Mouse (Mus musculus): ENCODE data around the gene Atp5j2.
"Not testable (repeated sequence)": the region's sequence is repeated elsewhere in the genome, so short reads cannot be mapped to it uniquely, and the experiment has no call there.

The Atp5j2 gene

GRCm38 (mm10) chr5:145191962-145192361 lies at the start of gene Atp5j2:
Gene Atp5j2, minus strand, starts transcription at chr5:145192062.
- DNase-seq (ENCODE audit: low spot score in 2 of 2): no peak

DNA sequence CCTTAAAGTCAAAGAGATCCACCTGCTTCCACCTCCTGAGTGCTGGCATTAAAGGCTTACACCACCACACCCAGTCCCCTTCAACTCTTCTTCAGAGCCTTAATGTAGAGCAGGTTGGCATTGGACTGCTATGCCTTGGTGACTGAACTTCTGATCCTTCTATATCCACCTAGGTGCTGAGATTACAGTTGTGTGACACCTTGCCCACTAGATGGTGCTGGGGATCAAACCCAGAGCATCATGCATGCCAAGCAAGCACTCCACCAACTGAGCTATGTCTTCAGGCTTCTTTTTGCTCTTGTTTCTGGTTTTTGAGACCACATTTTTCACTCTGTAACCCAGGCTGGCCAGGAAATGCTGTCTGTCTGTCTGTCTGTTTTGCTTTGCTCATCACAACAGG lies 42.8 kb upstream of the Atp5j2 start:
- no peak for DNase-seq (ENCODE audit: low spot score in 2 of 2)

- DNase-seq (ENCODE audit: low spot score in 2 of 2): no peak
Observed at GRCm38 (mm10) chr5:145231893-145232411, 40.1 kb upstream of the Atp5j2 start.

- DNase-seq (ENCODE audit: low spot score in 2 of 2): peak; percentile 98 to 99
Observed at GRCm38 (mm10) chr5:145231367-145231871, 39.6 kb upstream of the Atp5j2 start, which contains the start of gene Zfp655. Gene Zfp655, plus strand, starts transcription at chr5:145231715.

DNA sequence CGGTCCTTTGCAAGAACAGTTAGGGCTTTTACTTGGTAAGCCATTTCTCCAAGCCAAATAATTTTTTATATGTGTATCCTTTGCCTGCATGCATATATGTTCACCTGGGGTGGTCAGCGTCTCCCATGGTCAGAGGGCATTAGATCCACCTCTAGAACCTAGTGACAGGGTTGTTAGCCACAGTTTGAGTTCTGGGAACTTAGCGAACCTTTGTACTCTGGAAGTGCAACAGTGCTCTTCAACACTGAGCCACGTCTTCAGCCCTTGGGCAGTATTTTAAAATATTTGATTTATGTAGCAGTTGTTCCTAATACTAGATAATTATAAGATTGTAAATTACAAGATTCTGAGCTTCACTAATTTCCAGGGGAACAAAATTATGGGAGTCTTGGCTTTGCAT lies 38.8 kb upstream of the Atp5j2 start:
- no peak for DNase-seq (ENCODE audit: low spot score in 2 of 2)

DNA sequence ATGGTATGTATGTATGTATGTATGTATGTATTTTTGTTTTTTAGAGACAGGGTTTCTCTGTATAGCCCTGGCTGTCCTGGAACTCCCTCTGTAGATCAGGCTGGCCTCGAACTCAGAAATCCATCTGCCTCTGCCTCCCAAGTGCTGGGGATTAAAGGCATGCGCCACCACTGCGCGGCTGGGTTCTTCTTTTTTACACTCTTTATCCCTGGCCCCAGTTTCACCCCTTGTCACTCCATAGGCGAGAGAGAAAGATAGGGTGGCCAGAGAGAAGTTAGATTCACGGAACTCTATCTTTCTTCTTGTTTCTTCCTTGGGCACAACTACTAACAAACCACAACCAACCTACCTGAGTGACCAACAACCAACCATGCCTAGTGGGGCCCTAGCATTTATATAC lies 37.4 kb upstream of the Atp5j2 start:
- not testable (repeated sequence) for DNase-seq (ENCODE audit: low spot score in 2 of 2)

DNA sequence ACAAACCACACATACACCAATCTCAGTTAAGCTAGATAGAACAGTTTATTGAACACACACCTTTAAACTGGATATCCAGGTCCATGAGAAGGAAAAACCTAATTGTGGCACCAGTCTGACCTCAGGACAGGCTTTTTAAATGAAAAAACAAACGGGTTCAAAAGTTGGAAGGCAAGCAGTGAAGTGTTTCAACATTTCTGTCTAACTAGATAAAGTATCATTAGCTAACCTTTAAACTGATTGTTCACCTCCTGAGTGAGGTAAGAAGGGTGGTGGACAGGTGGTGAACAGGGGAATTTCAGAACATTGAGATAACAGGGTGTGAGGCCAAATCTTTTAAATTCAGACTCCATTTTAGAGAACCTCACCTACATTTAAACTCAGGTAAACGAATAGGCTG lies 34.6 kb upstream of the Atp5j2 start:
- no peak for DNase-seq (ENCODE audit: low spot score in 2 of 2)

DNA sequence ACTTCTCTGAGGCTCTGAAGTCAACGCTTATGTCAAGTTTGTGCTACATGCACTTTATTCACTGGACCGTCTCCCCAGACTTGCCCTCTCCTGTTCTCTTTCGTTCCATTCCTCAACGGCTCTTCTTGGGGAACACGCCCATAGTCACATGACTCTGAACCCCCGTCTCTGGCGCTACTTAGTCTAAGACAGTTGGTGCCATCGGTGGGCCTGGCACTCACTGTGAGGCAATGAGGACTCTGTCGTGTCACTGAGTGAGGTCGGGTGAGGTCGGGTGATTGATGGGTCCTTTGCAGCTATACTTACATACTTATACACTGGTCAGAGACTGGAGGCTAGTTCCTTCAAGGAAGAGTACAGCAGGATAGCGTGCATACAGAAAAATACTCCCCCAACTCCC lies 31.5 kb upstream of the Atp5j2 start:
- DNase-seq (ENCODE audit: low spot score in 2 of 2): no peak

- DNase-seq (ENCODE audit: low spot score in 2 of 2): no peak
Observed at GRCm38 (mm10) chr5:145222840-145223239, 31.0 kb upstream of the Atp5j2 start.

- DNase-seq (ENCODE audit: low spot score in 2 of 2): no peak
Observed at GRCm38 (mm10) chr5:145219981-145220380, 28.1 kb upstream of the Atp5j2 start.

DNA sequence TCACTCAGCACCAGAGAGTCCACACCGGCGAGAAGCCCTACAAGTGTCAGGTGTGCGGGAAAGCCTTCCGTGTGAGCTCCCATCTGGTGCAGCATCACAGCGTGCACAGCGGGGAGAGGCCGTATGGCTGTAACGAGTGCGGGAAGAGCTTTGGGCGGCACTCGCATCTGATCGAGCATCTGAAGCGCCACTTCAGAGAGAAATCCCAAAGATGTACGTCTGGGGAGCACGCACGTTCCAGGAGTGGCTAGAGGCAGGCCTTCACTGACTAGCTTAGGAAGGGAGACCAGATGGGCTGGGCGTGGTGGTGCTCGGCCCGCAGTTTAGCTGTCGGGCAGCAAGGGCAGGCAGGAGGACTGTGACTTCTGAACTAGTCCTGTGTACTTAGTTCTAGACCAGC lies 26.8 kb upstream of the Atp5j2 start:
- DNase-seq (ENCODE audit: low spot score in 2 of 2): no peak

DNA sequence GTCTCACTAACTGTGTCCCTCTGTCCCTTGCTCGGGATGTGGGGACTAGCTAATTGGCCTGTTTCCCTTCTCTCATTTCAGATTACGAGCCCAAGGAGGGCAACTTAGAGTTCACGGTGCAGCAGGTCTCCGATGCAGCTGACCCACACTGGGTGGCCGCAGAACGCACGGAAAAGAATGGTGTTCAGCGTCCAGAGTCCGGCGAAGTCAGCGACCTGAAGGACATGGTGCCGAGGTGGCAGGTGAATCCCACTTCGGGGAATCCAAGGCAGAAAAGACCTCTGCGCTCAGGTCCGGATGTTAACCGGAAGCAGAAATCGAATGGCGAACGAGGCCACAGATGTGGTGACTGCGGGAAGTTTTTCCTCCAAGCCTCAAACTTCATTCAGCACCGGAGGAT lies 26.3 kb upstream of the Atp5j2 start:
- DNase-seq (ENCODE audit: low spot score in 2 of 2): no peak

DNA sequence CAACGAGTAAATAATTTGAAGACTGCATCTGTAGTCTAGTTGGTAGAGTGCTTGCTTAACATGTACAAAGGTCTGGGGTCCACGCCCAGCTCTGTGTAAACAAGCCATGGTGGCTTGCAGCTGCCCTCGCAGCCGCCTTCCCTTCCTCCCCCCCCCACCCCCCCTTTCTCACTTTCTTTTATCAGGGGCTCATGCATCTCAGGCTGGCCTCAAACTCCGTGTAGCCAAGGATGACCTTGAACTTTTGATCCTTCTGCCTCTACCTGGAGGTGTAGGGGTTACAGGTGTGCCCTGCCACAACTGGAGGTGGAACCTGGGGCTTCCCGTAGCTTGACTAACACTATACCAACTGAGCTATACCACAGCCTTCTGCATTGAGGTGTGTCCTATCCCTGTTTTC lies 25.9 kb upstream of the Atp5j2 start:
- no peak for DNase-seq (ENCODE audit: low spot score in 2 of 2)

DNA sequence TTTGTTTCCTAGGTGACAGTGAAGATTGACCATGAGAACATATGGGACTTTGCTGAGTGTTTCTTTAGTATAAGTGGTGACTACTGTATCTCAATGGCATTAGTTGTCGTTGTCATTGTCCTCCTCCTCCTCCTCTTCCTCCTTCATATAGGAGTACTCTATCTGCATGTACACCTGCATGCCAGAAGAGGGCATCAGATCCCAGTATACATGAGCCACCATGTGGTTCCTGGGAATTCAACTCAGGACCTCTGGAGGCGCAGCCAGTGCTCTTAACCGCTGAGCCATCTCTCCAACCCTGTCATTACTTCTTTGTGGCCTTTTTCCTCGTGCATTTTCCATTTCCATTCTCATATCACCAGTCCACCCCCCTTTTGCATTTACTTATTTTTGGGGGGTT lies 22.8 kb upstream of the Atp5j2 start:
- no peak for DNase-seq (ENCODE audit: low spot score in 2 of 2)

DNA sequence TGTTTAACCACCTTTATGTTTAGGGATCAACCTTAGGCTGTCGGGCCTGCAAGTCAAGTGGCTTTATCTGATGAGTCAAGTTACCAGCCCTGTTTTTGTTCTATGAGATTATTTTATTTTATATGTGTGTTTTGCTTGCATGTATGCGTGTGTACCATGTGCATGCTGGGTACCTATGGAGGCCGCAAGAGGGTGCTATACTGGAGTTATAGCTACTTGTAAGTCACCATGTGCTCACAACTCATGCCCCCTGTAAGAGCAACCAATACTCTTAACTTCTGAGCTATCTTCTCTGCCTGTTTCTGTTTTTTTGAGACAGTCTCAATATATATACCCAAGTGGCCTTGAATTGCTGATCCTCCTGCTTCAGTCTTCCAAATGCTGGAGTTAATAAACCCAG lies 21.6 kb upstream of the Atp5j2 start:
- no peak for DNase-seq (ENCODE audit: low spot score in 2 of 2)

DNA sequence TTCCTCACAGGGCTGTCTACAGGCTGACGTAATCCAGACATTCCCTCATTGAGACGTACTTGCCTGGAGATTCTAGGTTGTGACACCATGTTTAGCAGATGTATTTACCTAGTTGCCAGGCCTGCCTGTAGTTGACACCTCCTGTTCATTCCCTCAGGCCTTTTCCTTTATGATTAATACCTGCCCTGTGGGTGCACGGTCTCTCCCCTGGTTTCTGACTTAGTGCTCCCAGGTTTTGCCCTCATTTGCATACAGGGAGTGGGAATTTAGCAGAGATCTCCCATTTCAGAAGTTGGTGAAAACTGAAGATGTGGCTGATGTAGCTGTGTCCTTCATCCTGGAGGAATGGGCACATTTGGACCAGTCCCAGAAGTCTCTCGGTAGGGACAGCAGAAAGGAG lies 20.4 kb upstream of the Atp5j2 start:
- DNase-seq (ENCODE audit: low spot score in 2 of 2): no peak

GRCm38 (mm10) chr5:145211340-145211739 lies 19.5 kb upstream of the Atp5j2 start:
- DNase-seq (ENCODE audit: low spot score in 2 of 2): no peak

GRCm38 (mm10) chr5:145208391-145208790 lies 16.5 kb upstream of the Atp5j2 start:
- not testable (repeated sequence) for DNase-seq (ENCODE audit: low spot score in 2 of 2)

DNA sequence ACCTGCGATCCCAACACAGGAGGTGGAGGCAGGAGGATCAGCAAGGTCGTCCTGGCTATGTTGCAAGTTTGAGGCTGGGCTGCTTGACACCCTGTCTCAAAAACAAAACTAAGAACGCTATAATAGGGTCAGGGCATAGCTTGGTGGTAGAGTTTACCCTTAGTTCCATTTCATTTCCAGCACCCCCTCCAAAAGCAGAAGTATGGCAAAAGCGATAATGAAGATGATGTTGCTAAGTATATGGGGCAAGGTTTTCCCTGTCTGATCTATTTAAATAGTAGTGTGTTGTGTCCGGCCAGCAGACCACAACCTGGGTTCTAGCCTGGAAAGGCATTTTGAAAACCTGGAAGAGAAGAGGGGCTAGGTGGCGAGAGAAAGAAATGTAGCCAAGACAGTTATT lies 16.1 kb upstream of the Atp5j2 start:
- no peak for DNase-seq (ENCODE audit: low spot score in 2 of 2)

- DNase-seq (ENCODE audit: low spot score in 2 of 2): no peak
Observed at GRCm38 (mm10) chr5:145207385-145207784, 15.5 kb upstream of the Atp5j2 start.

DNA sequence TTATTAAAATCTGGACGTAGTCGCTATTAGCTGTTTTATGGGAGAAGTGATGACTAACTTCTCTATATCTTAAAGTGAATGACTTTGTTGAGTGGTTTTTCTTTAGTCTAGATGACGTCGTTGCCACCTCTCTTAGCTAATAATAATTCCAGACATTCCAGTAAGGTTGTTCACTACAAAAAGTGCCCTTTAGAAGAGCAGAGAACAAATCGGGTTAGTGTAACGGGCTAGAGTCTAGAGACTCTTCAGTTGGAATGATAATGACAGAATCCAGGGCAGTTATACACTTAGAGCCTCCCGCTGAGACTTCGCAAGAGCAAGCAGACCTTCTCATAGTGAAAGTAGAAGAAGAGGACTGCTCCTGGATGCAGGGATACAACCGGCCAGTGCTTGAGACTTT lies 13.2 kb upstream of the Atp5j2 start:
- DNase-seq (ENCODE audit: low spot score in 2 of 2): no peak

- peak; percentile 99 for DNase-seq (ENCODE audit: low spot score in 2 of 2)
Observed at GRCm38 (mm10) chr5:145203936-145204691, 12.3 kb upstream of the Atp5j2 start, which contains the start of gene Zkscan5. Gene Zkscan5, plus strand, starts transcription at chr5:145204562.

DNA sequence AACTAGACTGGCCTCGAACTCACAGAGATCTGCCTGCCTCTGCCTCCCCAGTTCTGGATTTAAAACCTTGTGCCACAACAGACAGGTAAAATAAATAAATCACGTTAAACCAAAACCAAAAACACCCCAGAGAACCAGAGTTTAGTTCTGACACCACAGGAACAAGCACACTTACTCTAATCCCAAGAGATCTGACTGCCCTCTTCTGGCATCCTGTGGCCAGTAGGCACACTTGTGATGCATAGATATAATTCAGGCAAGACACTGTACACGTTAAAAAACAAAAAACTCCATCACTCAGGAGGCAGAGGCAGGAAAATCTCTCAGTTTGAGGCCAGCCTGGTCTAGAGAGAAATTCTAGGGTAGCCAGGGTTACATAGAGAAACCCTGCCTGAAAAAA lies 10.6 kb upstream of the Atp5j2 start:
- DNase-seq (ENCODE audit: low spot score in 2 of 2): no peak

Data from heart, adult 9 months (tissue).